Mouse (Mus musculus): ENCODE measurements around the gene Gm14459. TPM values are rescaled to one million over a fixed set of nuclear protein-coding genes. Genes with fewer than 3 reads are reported as not detected.
"Not testable (repeated sequence)": the region's sequence is repeated elsewhere in the genome, so short reads cannot be mapped to it uniquely, and the experiment has no call there.

Gm14459 gene
- polyA plus RNA-seq (2012; rRNA removed): not detected in 2 replicates

- WGBS: 87% methylated on average over 2 of the region's 2 CpGs
- Histone ChIP-seq H3K27ac (ENCODE audit: control insufficient read depth, insufficient read depth, low read length) (no peak within 1 kb of the TSS), H3K4me3 (ENCODE audit: control insufficient read depth, insufficient read depth, low read length) (no peak within 1 kb of the TSS), H3K27me3 (ENCODE audit: control insufficient read depth, insufficient read depth, low read length) (no peaks in the 10 kb centered on the region), H3K4me1 (replicated peaks; ENCODE audit: control insufficient read depth, insufficient read depth, low read length) (no peaks in the 10 kb centered on the region), H3K36me3 (ENCODE audit: control insufficient read depth, insufficient read depth, low read length) (no peaks in the 10 kb centered on the region)
- no peak for DNase-seq
- TF ChIP-seq POLR2A (IDR thresholded peaks at IDR 0.05; ENCODE audit: control insufficient read depth, extremely low read depth, insufficient read depth, low read length, poor library complexity) (no peak), CTCF (IDR thresholded peaks at IDR 0.05; ENCODE audit: borderline replicate concordance, control insufficient read depth, extremely low read depth, insufficient read depth, low read length, poor library complexity) (no peak)
Observed at GRCm38 (mm10) chrX:8524854-8525253, at the start of gene Gm14459. Gene Gm14459, minus strand, starts transcription at chrX:8524954.

GRCm38 (mm10) chrX:8548155-8548554 is 23.4 kb upstream of the Gm14459 start, which contains the start of gene Ssxb6:
Gene Ssxb6, minus strand, starts transcription at chrX:8548255.
- not testable (repeated sequence) for DNase-seq; H3K27ac ChIP-seq (ENCODE audit: control insufficient read depth, insufficient read depth, low read length); H3K36me3 ChIP-seq (ENCODE audit: control insufficient read depth, insufficient read depth, low read length); H3K4me1 ChIP-seq (replicated peaks; ENCODE audit: control insufficient read depth, insufficient read depth, low read length); H3K4me3 ChIP-seq (ENCODE audit: control insufficient read depth, insufficient read depth, low read length); H3K27me3 ChIP-seq (ENCODE audit: control insufficient read depth, insufficient read depth, low read length)
- WGBS: 67% methylated on average over 4 of the region's 4 CpGs

Other genes with a start within 250 kb of the Gm14459 start
- gene Ssxb10, start 197.5 kb downstream of the Gm14459 start, polyA plus RNA-seq (2012; rRNA removed): not detected in 2 replicates
- gene Ssxb9, start 158.0 kb downstream of the Gm14459 start, polyA plus RNA-seq (2012; rRNA removed): not detected in 2 replicates
- not detected in 2 replicates for gene Ssxb1, start 111.6 kb downstream of the Gm14459 start, polyA plus RNA-seq (2012; rRNA removed)
- gene Ssxb2, start 63.2 kb downstream of the Gm14459 start, polyA plus RNA-seq (2012; rRNA removed): not detected in 2 replicates
- gene Ssxb6, start 23.3 kb upstream of the Gm14459 start, polyA plus RNA-seq (2012; rRNA removed): not detected in 2 replicates
- gene Ssxb3, start 66.9 kb upstream of the Gm14459 start, polyA plus RNA-seq (2012; rRNA removed): not detected in 2 replicates
- not detected in 2 replicates for gene Ssxb8, start 165.9 kb upstream of the Gm14459 start, polyA plus RNA-seq (2012; rRNA removed)
- gene Ssx9, start 223.5 kb upstream of the Gm14459 start, polyA plus RNA-seq (2012; rRNA removed): not detected in 2 replicates